Mouse (Mus musculus) brown adipose tissue, adult 24 weeks (tissue): ENCODE results near the gene Gm21953. TPM values are rescaled to one million over a fixed set of nuclear protein-coding genes. Genes with fewer than 3 reads are reported as not detected.
"Not testable (repeated sequence)": the region's sequence is repeated elsewhere in the genome, so short reads cannot be mapped to it uniquely, and the experiment has no call there.

Experiments
- H3K27ac ChIP-seq: fragments of 200-500 bp; replicated peaks from 2 replicates; pipeline ENCODE4 v1.5.1; 2012; ENCODE audit warnings: low read depth, mild to moderate bottlenecking, low read length
- H3K4me1 ChIP-seq: fragments of 200-500 bp; 2 replicates; pipeline ENCODE4 v1.6.1; 2012; ENCODE audit warnings: low read length, mixed read lengths; ENCODE audit not compliant: control insufficient read depth, insufficient read depth, insufficient read length
- H3K4me3 ChIP-seq: fragments of 200-500 bp; 2 replicates; pipeline ENCODE4 v1.5.1; 2012; ENCODE audit warnings: low read depth, mild to moderate bottlenecking, low read length, moderate library complexity; ENCODE audit not compliant: insufficient read depth
- polyA plus RNA-seq: library from polyadenylated mRNA; stranded (reverse); fragments of >200 nt; gene quantifications from 2 replicates; pipeline ENCODE4 v1.2.4, GENCODE M21; 2012; ENCODE audit not compliant: missing spikeins, insufficient read depth, insufficient read length

Gm21953 gene
- polyA plus RNA-seq = not detected in 2 replicates

DNA sequence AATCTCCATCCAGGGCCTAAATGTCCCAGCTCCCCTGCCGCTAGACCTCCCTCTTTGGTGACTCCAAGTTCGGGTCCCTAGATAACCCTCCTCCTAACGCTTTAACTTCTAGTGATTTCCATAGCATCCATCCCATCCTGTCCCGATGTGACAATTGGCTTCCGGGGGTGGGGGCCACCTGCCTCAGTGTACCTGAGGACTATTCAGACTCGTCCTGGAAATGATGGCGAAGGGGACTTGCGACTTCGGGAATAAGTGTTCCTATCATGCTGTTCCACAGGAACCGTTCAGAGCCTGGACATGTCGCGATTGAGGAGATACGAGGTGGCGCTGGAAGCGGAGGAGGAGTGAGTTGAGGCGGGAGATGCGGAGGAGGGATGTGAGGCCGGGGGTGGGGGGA, at the start of gene Gm21953:
Gene Gm21953, plus strand, starts transcription at position 301 of the 400 bp plus-strand sequence.
- H3K4me3 ChIP-seq, H3K4me1 ChIP-seq, H3K27ac ChIP-seq: not testable (repeated sequence)

DNA sequence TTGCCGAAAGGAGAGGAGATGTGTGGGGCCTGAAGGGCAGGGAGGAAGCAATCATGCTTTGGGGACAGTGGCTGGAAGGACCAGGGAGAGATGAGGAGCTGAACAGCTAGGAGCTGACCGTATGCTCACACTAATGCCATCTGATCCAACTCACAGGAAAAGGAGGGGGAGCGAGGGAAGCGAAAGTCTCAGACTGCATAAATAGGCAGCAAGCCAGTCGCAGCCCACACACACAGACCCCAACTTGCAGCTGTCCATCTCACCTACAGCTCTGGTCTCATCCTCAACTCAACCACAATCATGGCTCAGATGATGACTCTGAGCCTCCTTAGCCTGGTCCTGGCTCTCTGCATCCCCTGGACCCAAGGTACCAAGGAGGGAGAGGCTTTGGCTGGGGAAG, 38.6 kb upstream of the Gm21953 start, which contains the start of gene Ccl21b:
Gene Ccl21b, plus strand, starts transcription at position 301 of the 400 bp plus-strand sequence.
- not testable (repeated sequence) for H3K4me3 ChIP-seq, H3K4me1 ChIP-seq, H3K27ac ChIP-seq

DNA sequence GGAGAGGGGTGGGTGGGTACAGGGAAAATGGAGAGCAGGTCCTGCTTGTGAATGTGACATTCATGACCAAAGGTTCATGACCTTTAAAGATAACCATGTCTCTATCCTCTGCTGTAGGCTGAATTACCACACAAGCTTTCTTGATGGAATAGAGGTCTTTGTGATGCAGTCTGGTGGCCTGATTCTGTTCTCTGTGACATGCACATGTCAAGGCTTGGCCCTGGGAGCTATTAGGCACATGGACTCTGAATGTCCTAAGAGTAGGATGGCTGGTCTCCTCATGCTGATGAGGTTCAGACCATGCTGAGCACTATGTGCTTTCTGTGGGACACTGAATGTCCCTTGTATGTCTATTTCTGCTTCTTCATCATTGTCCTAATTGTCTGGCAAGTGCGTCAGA, 24.0 kb downstream of the Gm21953 start, which contains the start of gene Fam205a3:
Gene Fam205a3, plus strand, starts transcription at position 301 of the 400 bp plus-strand sequence.
- not testable (repeated sequence) for H3K4me1 ChIP-seq, H3K4me3 ChIP-seq, H3K27ac ChIP-seq

Other genes starting within 250 kb of the Gm21953 start
- gene Gm3893, start 203.1 kb upstream of the Gm21953 start, polyA plus RNA-seq = not detected in 2 replicates
- not detected in 2 replicates for gene Gm13304, start 179.4 kb upstream of the Gm21953 start, polyA plus RNA-seq
- not detected in 2 replicates for gene Gm13306, start 140.8 kb upstream of the Gm21953 start, polyA plus RNA-seq
- not detected in 2 replicates for gene Gm13305, start 125.7 kb upstream of the Gm21953 start, polyA plus RNA-seq
- 0.55 TPM in 1 of 2 replicates, not detected in the other for gene Gm10600, start 53.6 kb upstream of the Gm21953 start, polyA plus RNA-seq
- gene Ccl21b, start 38.5 kb upstream of the Gm21953 start, polyA plus RNA-seq = not detected in 2 replicates
- not detected in 2 replicates for gene Fam205a3, start 24.1 kb downstream of the Gm21953 start, polyA plus RNA-seq
- not detected in 2 replicates for gene Gm21586, start 145.1 kb downstream of the Gm21953 start, polyA plus RNA-seq
- not detected in 2 replicates for gene Gm2163, start 172.5 kb downstream of the Gm21953 start, polyA plus RNA-seq
- not detected in 2 replicates for gene Fam205a2, start 233.9 kb downstream of the Gm21953 start, polyA plus RNA-seq